Mouse (Mus musculus) intestine, postnatal 0 days (tissue): ENCODE measurements around the gene Sall1. TPM values are rescaled to one million over a fixed set of nuclear protein-coding genes. Genes with fewer than 3 reads are reported as not detected.

ENCODE experiments used
- ATAC-seq: fragments of 200-750 bp; cut with Nextera tagmentation; 2 replicates; pipeline ENCODE4 v1.8.0; 2017; ENCODE audit warnings: mild to moderate bottlenecking, moderate TSS enrichment, moderate library complexity
- H3K27ac ChIP-seq: fragments of 300-500 bp; sonication (generic); 2 replicates; pipeline ENCODE4 v1.5.1; 2014; ENCODE audit warnings: mild to moderate bottlenecking, low read depth, low read length, moderate library complexity
- H3K27me3 ChIP-seq: fragments of 300-500 bp; sonication (generic); replicated peaks from 2 replicates; pipeline ENCODE4 v1.6.1; 2014; ENCODE audit warnings: low read length, mixed read lengths; ENCODE audit not compliant: control insufficient read depth, insufficient read depth
- H3K36me3 ChIP-seq: fragments of 300-500 bp; sonication (generic); 2 replicates; pipeline ENCODE4 v1.6.1; 2014; ENCODE audit warnings: mild to moderate bottlenecking, moderate library complexity; ENCODE audit not compliant: control insufficient read depth, insufficient read depth
- H3K4me1 ChIP-seq: fragments of 300-500 bp; sonication (generic); replicated peaks from 2 replicates; pipeline ENCODE4 v1.6.1; 2014; ENCODE audit warnings: antibody characterized with exemption, low read length, mixed read lengths; ENCODE audit not compliant: control insufficient read depth, insufficient read depth
- H3K4me2 ChIP-seq: fragments of 300-500 bp; sonication (generic); replicated peaks from 2 replicates; pipeline ENCODE4 v1.6.1; 2014; ENCODE audit warnings: low read depth, mild to moderate bottlenecking, moderate library complexity
- H3K4me3 ChIP-seq: fragments of 300-500 bp; sonication (generic); 2 replicates; pipeline ENCODE4 v1.5.1; 2014; ENCODE audit warnings: low read depth, low read length
- H3K9ac ChIP-seq: fragments of 300-500 bp; sonication (generic); 2 replicates; pipeline ENCODE4 v1.6.1; 2014; ENCODE audit warnings: mild to moderate bottlenecking, low read depth, low read length
- H3K9me3 ChIP-seq: fragments of 300-500 bp; sonication (generic); 2 replicates; pipeline ENCODE4 v1.6.1; 2016; ENCODE audit warnings: mixed run types; ENCODE audit not compliant: control insufficient read depth
- CTCF ChIP-seq: sonication (generic); IDR thresholded peaks from 2 replicates; pipeline ENCODE4 v1.5.1; 2016; ENCODE audit warnings: low read depth, mild to moderate bottlenecking, control low read depth, antibody characterized with exemption, moderate library complexity
- WGBS: fragments of 180-500 bp; shearing (Covaris S2); extraction: QIAGEN DNeasy Blood & Tissue Kit; methylation state at CpG from one replicate; pipeline ENCODE4 v1.1.7; 2014; 5-methylcytosine and 5-hydroxymethylcytosine counted together
- polyA plus RNA-seq: library from polyadenylated mRNA; unstranded; fragments of >200 nt; fragmentation: Nextera tagmentation; extraction: Ambion mirVana; gene quantifications from 2 replicates; pipeline ENCODE4 v1.2.1, GENCODE M21; 2015

Sall1 gene
- polyA plus RNA-seq, 1 experiment from 2014 or later, result 0.76 TPM

DNA sequence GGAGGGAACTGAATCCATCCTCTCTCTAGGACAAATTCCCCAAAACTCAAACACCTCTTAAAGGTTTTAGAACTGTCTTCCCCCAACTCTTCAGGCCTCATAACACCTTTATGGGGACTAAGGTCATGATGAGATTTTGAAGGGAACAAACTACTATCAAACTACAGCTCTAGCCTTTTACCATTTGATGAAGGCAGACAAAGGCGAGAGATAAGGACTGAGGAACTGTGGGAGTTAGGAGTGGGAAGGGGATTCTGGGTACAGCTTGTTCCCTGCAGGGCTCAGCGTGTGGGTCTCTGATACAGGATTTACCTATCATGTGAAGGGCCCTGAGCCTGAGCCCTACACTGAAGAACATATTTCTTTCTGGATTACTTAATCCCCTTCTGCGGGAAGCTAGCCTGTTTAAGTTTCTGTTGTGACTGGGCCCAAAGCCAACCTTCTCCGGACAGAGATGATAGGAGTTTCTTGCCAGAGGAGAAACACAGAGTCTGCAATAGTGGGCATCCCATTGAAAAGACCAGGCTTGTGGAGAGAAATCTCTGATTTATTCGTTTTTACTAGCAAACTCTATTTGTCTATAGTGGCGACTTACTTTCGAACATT lies 27.4 kb downstream of the Sall1 start:
- H3K27ac ChIP-seq, result no peak overlapping the region
- no peak overlapping the region for H3K4me3 ChIP-seq
- no peaks in the 10 kb centered on the region for H3K4me1 ChIP-seq
- no peak overlapping the region for H3K9ac ChIP-seq
- ATAC-seq, result no peak
- 76% methylated on average over 7 of the region's 7 CpGs for WGBS
- no peak overlapping the region for H3K4me2 ChIP-seq
- no peaks in the 10 kb centered on the region for H3K9me3 ChIP-seq
- no peaks in the 10 kb centered on the region for H3K36me3 ChIP-seq
- no peak for TF ChIP-seq CTCF
- H3K27me3 ChIP-seq, result no peaks in the 10 kb centered on the region

DNA sequence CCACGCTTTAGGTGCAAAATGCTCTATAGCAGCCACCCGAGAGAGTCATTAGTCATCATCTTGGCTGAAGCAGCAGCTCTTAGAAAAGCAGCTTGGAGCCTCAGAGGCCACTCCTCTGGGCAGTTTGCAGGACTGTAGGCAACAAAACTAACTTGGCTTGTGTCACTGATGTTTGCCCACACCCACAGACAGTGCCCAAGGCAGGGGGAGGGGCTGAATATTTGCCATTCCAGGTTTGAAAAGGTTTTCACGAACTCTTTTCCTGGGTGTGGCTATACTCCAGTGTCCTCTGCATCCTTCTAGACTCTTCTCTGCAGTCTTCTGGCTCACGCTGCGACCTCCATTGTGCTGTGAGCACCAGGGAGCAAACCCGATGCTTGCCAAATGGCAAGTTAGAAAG lies 28.4 kb downstream of the Sall1 start:
- no peaks in the 10 kb centered on the region for H3K36me3 ChIP-seq
- H3K4me3 ChIP-seq, result no peak overlapping the region
- H3K27me3 ChIP-seq, result no peaks in the 10 kb centered on the region
- 59% methylated on average over 6 of the region's 6 CpGs for WGBS
- no peak for TF ChIP-seq CTCF
- ATAC-seq, result no peak
- no peaks in the 10 kb centered on the region for H3K9me3 ChIP-seq
- no peak overlapping the region for H3K27ac ChIP-seq
- no peak overlapping the region for H3K4me2 ChIP-seq
- H3K9ac ChIP-seq, result no peak overlapping the region
- H3K4me1 ChIP-seq, result no peaks in the 10 kb centered on the region

DNA sequence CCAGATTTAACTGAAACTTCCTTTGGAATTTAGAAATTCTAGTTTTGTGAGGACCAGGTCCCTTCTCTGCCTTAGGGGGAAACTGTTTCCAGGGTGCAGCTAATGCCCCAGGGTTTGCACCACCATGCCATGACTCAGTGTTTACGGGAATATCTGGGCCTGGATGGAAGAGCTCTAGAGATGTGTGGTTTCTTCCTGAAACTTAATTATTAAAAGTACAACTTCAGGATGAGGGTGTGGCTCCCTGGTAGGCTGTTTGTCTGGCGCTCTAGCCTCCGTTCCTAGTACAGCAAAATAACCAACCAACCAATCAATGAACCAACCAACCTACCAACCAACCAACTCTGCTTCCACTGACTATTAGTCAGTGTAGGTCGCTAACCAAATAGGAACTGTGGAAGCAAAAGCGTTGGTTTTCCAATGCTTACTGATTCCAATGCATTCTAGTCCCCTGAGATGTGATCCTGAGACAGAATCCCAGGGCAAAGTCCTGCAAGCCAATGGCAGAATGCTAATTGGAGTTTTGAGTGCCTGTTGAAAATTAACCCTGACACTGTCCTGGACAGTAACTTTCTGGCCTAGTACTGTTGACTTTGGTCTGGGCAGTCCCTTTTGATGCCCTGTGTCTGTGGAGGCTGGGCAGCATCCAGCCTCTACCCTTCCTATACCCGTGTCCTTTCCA lies 31.0 kb downstream of the Sall1 start:
- no peak overlapping the region for H3K4me2 ChIP-seq
- no peaks in the 10 kb centered on the region for H3K27me3 ChIP-seq
- no peak overlapping the region for H3K27ac ChIP-seq
- H3K36me3 ChIP-seq, result no peaks in the 10 kb centered on the region
- no peak for TF ChIP-seq CTCF
- no peak for ATAC-seq
- no peaks in the 10 kb centered on the region for H3K4me1 ChIP-seq
- no peaks in the 10 kb centered on the region for H3K9me3 ChIP-seq
- WGBS, result 61% methylated on average over 6 of the region's 6 CpGs
- no peak overlapping the region for H3K9ac ChIP-seq
- no peak overlapping the region for H3K4me3 ChIP-seq

DNA sequence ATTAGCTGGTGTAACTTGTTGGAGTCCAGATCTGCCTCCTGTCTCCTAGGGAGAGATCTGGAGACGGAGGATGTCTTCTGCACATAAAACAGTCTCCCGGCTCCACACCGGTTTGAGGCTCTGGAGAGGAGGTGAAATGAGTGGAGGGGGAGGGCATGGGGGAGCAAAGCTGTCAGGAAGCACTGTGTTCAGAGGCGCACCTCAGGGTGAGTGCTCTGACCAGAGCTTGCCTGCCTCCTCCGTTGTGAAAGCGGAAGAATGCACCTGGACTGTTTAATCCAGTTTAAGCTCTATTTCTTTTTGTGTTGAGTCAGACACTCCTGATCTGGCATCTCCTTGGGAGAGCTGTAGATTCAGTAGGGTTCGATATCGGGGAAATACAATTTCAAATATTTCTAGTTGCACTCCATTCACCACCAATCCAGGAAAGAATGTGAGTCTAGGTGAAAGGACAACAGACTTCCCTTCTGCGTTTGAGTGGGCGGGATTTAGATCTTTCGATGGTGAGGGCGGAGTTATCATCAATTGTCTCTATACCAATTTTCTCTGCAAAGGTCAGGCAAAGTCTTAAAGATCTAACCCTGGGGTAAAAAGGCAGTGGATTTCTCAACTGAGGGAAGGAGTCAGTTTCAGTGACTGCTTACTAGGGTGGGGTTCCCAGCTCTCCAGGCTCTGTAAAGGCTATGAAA lies 31.8 kb downstream of the Sall1 start:
- 33% methylated on average over 12 of the region's 12 CpGs for WGBS
- Histone ChIP-seq H3K27me3 (0 out of 2 replicates have a peak, but pooled peaks cover under 1% of the 10 kb centered on the region), H3K4me3 (no peak overlapping the region), H3K36me3 (no peaks in the 10 kb centered on the region), H3K27ac (no peak overlapping the region), H3K9me3 (no peaks in the 10 kb centered on the region), H3K4me2 (peak overlapping the region; percentile 46), H3K9ac (no peak overlapping the region), H3K4me1 (no peaks in the 10 kb centered on the region)
- TF ChIP-seq CTCF, result no peak
- ATAC-seq, result no peak

DNA sequence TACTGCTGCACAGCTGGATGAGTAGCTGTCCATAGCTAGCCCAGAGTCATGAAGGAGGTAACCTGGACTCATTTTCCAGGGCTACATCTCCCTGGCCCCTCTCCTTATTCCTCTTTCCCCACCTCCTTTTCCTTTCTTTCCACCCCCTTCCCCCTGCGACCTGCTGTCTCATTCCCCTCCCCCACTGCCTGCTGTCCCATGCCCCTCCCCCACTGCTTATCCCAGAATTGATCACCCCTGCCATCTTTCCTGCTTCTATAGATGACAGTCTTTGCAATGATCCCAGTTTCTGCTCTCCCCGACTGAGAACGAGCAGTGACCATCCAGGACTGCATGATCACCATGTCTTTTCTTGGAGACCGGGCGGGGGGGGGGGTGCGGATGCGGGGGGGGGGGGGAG lies 35.2 kb downstream of the Sall1 start:
- no peaks in the 10 kb centered on the region for H3K9me3 ChIP-seq
- no peak overlapping the region for H3K4me3 ChIP-seq
- 33% methylated on average over 7 of the region's 7 CpGs for WGBS
- ATAC-seq, result no peak
- H3K4me2 ChIP-seq, result no peak overlapping the region
- no peaks in the 10 kb centered on the region for H3K4me1 ChIP-seq
- H3K36me3 ChIP-seq, result no peaks in the 10 kb centered on the region
- H3K27ac ChIP-seq, result no peak overlapping the region
- H3K9ac ChIP-seq, result no peak overlapping the region
- peaks cover 8% of the 10 kb centered on the region; the same call in 1 of the 2 replicates for H3K27me3 ChIP-seq
- TF ChIP-seq CTCF, result no peak

DNA sequence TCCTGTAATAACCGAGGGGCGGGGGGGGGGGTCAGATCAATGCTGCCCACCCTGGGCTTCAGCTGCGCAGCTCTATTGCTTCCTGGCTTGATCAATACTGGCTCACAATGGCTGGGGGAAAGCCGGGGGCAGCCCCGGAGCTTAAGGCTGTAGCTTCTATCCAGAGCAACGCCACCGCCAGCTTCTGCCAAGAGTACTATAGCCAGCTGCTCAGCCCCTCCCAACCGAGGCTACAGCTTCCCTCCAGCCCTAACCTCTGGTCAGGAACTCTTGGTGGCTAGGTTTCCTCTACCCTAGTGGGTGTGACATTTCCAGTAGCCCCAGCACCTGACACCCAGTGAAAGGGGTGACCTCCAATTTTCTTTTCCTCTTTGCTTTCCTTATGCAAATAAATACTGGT lies 36.8 kb downstream of the Sall1 start:
- ATAC-seq, result no peak

More for the DNA sequence above, 36.8 kb downstream of the Sall1 start:
- no peak overlapping the region for H3K9ac ChIP-seq
- H3K36me3 ChIP-seq, result no peaks in the 10 kb centered on the region
- 5% methylated on average over 8 of the region's 8 CpGs for WGBS
- H3K4me2 ChIP-seq, result peak overlapping the region; percentile 90
- no peak for TF ChIP-seq CTCF
- no peak overlapping the region for H3K27ac ChIP-seq
- H3K9me3 ChIP-seq, result no peaks in the 10 kb centered on the region
- no peak overlapping the region for H3K4me3 ChIP-seq
- peaks cover 8% of the 10 kb centered on the region; the same call in 1 of the 2 replicates for H3K27me3 ChIP-seq
- no peaks in the 10 kb centered on the region for H3K4me1 ChIP-seq
